Mouse (Mus musculus): ENCODE measurements around the gene Lama1.

DNA sequence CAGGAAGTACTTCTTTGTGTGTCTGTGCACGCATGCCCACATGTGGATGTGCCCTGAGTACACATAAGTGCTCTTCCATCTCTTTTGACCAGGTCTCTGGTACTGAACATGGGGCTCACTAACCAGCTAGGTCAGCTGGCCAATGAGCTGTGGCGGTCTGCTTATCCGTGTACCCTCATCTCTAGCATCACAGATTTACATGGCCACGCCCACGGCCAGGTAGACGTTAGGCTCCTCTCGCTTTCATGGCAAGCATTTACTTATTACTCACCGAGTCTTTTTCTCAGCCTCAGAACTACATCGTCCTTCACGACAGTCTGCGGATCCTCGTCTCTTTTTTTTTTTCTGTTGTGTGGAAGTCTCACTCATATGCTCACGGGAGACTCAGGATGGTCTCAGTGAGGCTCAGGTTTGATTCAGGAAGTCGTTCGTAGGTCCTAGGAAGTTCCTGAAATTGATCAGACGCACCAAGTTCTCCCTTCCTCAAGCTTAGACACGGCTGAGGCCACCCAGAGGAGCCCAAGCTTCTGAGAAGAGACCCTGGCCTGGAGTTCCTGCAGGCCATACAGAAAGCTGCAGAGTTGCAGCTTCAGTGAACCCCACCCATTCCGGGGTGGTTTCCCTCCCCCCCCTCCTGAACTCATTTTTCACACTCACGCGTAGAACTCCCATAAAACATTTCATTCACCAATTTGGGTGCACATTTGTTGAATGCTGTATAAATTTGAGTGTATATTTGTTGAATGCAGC is 139.3 kb downstream of the Lama1 start:
- TF ChIP-seq TAL1 (IDR thresholded peaks at IDR 0.05; ENCODE audit: low read length) (no peak), GATA1 (IDR thresholded peaks at IDR 0.05; ENCODE audit: low read length) (no peak)

Data from erythroblast, embryonic 14.5 days (primary cell).